Mouse (Mus musculus): ENCODE results near the gene Clec1a.

GRCm38 (mm10) chr6:129436025-129436424 is 15.8 kb downstream of the Clec1a start:
- TF ChIP-seq TAL1 (IDR thresholded peaks at IDR 0.05; ENCODE audit: low read length) (no peak), GATA1 (IDR thresholded peaks at IDR 0.05; ENCODE audit: low read length) (no peak)
